Mouse (Mus musculus) G1E (cell line): ENCODE data around the gene Rnd1. TPM values are rescaled to one million over a fixed set of nuclear protein-coding genes. Genes with fewer than 3 reads are reported as not detected.

Experiments used
- ATAC-seq: 2 replicates; pipeline ENCODE4 v1.8.0; 2016; ENCODE audit warnings: mild to moderate bottlenecking; ENCODE audit not compliant: insufficient number of reproducible peaks, poor library complexity, low FRiP score, severe bottlenecking; ENCODE audit errors: extremely low read depth
- DNase-seq: peaks from one replicate; pipeline ENCODE4 v3.0.0; 2012; ENCODE audit warnings: low spot score
- H3K27me3 ChIP-seq: 2 replicates; pipeline ENCODE4 v1.6.1; 2012; ENCODE audit warnings: mild to moderate bottlenecking, low read length, inconsistent platforms; ENCODE audit not compliant: insufficient read depth
- H3K36me3 ChIP-seq: replicated peaks from 2 replicates; pipeline ENCODE3; 2012; ENCODE audit warnings: mild to moderate bottlenecking, inconsistent platforms
- H3K4me1 ChIP-seq: 2 replicates; pipeline ENCODE4 v1.6.1; 2012; ENCODE audit warnings: low read depth, low read length, inconsistent platforms, mixed read lengths; ENCODE audit not compliant: insufficient read depth
- H3K4me3 ChIP-seq: 2 replicates; pipeline ENCODE4 v1.5.1; 2012; ENCODE audit warnings: low read depth, mild to moderate bottlenecking, inconsistent platforms, low read length, moderate library complexity, mixed read lengths
- H3K9me3 ChIP-seq: replicated peaks from 2 replicates; pipeline ENCODE4 v1.6.1; 2012; ENCODE audit warnings: inconsistent platforms
- CTCF ChIP-seq: IDR thresholded peaks from 2 replicates; pipeline ENCODE4 v1.5.1; 2012; ENCODE audit warnings: low read depth, low read length, inconsistent platforms, mixed read lengths
- GATA1 ChIP-seq: IDR thresholded peaks from 2 replicates; pipeline ENCODE4 v1.6.1; 2012; ENCODE audit warnings: borderline replicate concordance, low read length, inconsistent platforms, mixed read lengths
- GATA2 ChIP-seq: IDR thresholded peaks from 2 replicates; pipeline ENCODE4 v1.6.1; 2012; ENCODE audit warnings: low read depth, low read length, inconsistent platforms, borderline replicate concordance
- POLR2AphosphoS5 ChIP-seq: IDR thresholded peaks from 2 replicates; pipeline ENCODE4 v1.6.1; 2012; ENCODE audit warnings: low read depth, low read length, inconsistent platforms; ENCODE audit not compliant: insufficient replicate concordance
- TAL1 ChIP-seq: conservative IDR thresholded peaks from 2 replicates; pipeline ENCODE4 v1.6.1; 2012; ENCODE audit warnings: low read depth, low read length, inconsistent platforms, mixed read lengths
- polyA plus RNA-seq: library from polyadenylated mRNA; stranded (reverse); fragments of >175 nt; gene quantifications from 2 replicates; pipeline ENCODE4 v1.2.3, GENCODE M21; 2012
- total RNA-seq, 2 experiments: library from RNA; stranded (forward) in 1 of 2; stranded (reverse) in 1 of 2; fragments of 200-1000 nt in 1 of 2; fragments of >200 nt in 1 of 2; fragmentation: Nextera tagmentation in 1 of 2; gene quantifications; 2 replicates each; pipeline ENCODE4 v1.2.3; 2014 to 2017

Gene Rnd1
- total and polyA plus RNA-seq, 3 experiments = 1.1 to 3.2 (median 1.2) TPM

DNA sequence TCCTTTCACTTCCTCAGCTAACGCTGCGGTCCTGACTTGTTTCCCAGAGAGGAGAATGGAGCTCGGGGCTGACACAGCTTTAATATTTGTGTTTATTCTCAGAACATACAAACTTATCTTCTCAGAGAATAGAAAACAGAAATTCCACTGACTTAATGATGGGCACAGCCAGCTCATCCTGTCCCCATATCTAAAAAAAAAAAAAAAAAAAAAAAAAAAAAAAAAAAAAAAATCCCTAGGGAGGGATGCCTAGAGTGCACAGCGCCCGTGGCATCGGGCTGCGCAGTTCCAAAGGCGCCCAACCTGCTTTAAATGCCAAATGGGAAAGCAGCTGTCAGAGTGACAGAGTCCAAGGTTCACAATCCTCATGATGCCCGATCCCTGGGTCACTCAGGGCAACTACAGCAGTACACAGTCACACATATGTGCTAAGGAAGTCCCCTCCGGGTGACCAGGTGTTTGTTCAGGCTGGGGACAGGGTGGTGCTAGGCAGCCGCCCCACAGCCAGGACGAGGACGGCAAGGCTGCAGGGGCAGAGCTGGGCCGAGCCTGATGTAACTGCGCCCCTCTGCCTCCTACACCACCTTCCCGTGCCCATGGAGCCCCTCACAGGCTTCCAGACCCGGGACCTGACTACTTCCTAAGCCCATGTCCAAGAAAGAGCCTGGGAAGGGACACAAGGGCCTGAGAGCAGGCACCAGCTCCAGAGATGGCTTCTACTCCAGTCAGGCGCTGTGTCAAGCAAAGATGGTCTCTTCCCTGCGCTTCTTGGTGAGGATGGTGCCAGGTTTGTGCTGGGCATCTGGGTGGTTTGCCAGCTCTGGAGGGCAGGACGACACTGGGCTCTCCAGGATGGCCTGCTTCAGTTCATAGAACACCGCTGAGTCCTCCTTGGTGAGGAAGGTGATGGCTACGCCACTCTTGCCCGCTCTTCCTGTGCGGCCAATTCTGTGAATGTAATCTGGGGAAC is 31.9 kb downstream of the Rnd1 start:
- Histone ChIP-seq H3K27me3 (peaks cover 22% of the 10 kb centered on the region), H3K9me3 (no peaks in the 10 kb centered on the region), H3K36me3 (peaks cover 79% of the 10 kb centered on the region), H3K4me3 (no peak overlapping the region), H3K4me1 (peaks cover 18% of the 10 kb centered on the region)
- TF ChIP-seq POLR2AphosphoS5 (no peak), GATA1 (no peak), CTCF (no peak), TAL1 (no peak), GATA2 (no peak)
- DNase-seq (no peak), ATAC-seq (no peak)

DNA sequence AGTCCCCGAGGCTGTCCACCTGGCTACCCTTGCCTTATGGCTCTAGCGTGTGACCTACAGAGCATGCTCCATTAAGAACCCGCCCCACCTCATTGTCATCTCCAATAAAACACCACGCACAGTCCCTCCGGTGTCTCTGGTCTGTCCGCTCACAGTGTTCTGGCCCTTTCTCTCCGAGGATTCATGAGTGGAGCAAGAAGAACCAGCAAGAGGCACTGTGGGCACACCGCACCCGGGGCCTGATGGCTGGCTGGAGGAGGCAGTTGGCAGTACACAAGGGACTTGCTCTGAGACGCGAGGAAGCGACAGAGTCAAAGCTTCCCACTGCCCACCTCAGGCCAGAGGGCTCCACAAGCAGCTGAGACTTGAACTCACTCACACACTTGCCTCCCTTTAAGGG is 32.9 kb downstream of the Rnd1 start:
- no peak for TF ChIP-seq TAL1
- H3K4me1 ChIP-seq = peaks cover 22% of the 10 kb centered on the region
- DNase-seq = no peak
- H3K4me3 ChIP-seq = no peak overlapping the region
- no peaks in the 10 kb centered on the region for H3K9me3 ChIP-seq
- H3K27me3 ChIP-seq = peaks cover 30% of the 10 kb centered on the region
- no peak for ATAC-seq
- H3K36me3 ChIP-seq = peaks cover 70% of the 10 kb centered on the region

DNA sequence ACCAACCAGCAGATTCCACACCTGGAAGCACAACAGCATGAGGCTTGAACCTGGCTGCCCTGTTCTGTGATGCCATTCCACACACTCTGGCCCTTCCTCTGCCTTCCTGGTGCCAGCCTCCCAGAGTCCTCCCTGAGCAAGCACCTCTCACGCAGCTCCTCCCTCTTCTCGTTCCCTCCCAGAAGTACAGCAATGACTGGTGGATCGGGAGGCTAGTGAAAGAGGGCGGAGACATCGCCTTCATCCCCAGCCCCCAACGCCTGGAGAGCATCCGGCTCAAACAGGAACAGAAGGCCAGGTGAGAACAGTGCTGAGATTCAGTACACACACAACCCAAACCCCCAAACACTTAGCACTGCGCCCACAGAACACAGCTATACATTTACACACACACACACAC is 37.1 kb downstream of the Rnd1 start:
- ATAC-seq = no peak
- no peak for DNase-seq
- Histone ChIP-seq H3K4me1 (peaks cover 36% of the 10 kb centered on the region), H3K4me3 (no peak overlapping the region), H3K36me3 (peaks cover 27% of the 10 kb centered on the region), H3K27me3 (peaks cover 69% of the 10 kb centered on the region), H3K9me3 (no peaks in the 10 kb centered on the region)
- TF ChIP-seq GATA1 (no peak), CTCF (no peak), GATA2 (no peak), POLR2AphosphoS5 (no peak), TAL1 (no peak)

DNA sequence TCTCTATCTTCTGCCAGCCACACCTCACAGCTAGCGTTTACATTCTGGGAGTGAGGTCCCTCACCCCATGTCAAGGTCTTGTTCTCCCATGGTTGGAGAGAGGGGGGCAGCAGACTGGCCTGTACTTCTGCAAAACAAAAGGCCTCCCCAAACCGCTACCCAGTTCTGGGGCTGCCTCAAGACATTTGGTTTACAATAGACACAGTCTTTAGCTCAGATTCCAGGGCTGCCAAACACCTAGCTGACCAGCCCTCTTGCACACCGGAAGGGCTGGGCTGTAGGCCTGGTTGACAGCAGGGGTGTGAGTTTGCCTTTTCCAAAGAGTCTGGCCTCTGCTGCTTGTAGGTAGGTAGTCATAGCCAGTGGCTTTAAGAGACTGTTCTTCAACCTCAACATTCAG is 40.1 kb downstream of the Rnd1 start:
- Histone ChIP-seq H3K4me1 (peaks cover 50% of the 10 kb centered on the region), H3K36me3 (peaks cover under 1% of the 10 kb centered on the region), H3K9me3 (no peaks in the 10 kb centered on the region), H3K27me3 (peaks cover 93% of the 10 kb centered on the region), H3K4me3 (no peak overlapping the region)
- DNase-seq (no peak), ATAC-seq (no peak)
- TF ChIP-seq POLR2AphosphoS5 = no peak
- TF ChIP-seq GATA2 = no peak

DNA sequence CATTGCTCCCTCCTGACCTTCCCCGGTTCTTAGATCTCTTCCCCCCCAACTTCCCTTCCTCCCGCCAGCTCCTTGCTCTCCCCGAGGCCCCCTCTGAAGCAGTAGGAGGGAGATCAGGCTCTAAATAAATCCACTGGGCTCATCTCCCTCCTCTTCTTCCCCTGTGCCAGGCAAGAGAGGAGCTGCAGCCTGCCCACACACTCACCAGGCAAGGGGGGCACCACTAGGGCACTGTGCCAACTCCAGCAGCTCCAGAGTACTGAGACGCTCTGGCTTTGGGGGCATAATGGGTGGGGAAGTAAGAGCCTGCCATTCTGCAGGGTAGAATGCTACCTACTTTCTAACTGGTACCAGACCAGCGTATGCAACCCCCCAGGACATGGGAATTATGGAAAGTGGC is 40.7 kb downstream of the Rnd1 start:
- DNase-seq = no peak
- Histone ChIP-seq H3K36me3 (no peaks in the 10 kb centered on the region), H3K4me3 (no peak overlapping the region), H3K9me3 (no peaks in the 10 kb centered on the region), H3K27me3 (peaks cover 93% of the 10 kb centered on the region), H3K4me1 (peaks cover 51% of the 10 kb centered on the region)
- ATAC-seq = no peak
- TF ChIP-seq POLR2AphosphoS5 = no peak
- TF ChIP-seq CTCF = no peak
- TF ChIP-seq GATA2 = no peak
- TF ChIP-seq GATA1 = no peak
- no peak for TF ChIP-seq TAL1

DNA sequence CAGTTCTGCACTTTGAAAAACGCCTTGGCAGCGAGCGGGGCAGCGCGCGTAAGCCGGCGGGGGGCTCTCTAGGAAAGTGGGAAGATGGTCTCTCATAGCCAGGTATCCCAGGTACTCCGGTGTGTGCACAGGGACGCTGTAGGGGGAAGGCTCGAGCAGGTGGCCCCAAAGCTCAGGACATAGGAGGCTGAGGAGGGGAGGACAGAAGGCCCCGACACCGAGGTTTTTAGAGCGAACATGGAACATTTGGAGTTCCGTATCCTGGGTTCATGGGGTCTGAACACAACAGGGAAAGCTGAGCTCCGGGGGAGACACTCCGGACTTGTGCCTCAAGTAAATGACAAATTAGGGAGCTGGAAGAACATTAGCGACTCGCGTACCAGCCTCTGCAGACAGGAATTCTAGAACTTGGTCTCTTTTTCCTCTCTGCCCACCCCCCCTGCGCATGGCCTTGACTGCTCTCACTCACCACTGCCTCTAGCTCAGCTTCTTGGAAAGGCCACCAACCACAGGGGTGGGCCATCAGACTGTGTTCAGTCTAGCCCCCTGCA is 41.9 kb downstream of the Rnd1 start:
- Histone ChIP-seq H3K4me1 (peaks cover 50% of the 10 kb centered on the region), H3K4me3 (peak overlapping the region; percentile 70; the same call in 1 of the 2 replicates), H3K36me3 (no peaks in the 10 kb centered on the region), H3K27me3 (peaks cover 94% of the 10 kb centered on the region), H3K9me3 (no peaks in the 10 kb centered on the region)
- DNase-seq (no peak), ATAC-seq (no peak)
- no peak for TF ChIP-seq POLR2AphosphoS5
- TF ChIP-seq GATA1 = no peak
